Mouse (Mus musculus) 3134 (cell line): Measurements from ENCODE around the gene Emilin2.

ENCODE experiments used
- DNase-seq: peaks from one replicate; pipeline ENCODE4 v3.0.0-alpha.2; 2011; ENCODE audit warnings: low spot score; ENCODE audit not compliant: insufficient read length; ENCODE audit errors: extremely low read depth

Gene Emilin2

DNA sequence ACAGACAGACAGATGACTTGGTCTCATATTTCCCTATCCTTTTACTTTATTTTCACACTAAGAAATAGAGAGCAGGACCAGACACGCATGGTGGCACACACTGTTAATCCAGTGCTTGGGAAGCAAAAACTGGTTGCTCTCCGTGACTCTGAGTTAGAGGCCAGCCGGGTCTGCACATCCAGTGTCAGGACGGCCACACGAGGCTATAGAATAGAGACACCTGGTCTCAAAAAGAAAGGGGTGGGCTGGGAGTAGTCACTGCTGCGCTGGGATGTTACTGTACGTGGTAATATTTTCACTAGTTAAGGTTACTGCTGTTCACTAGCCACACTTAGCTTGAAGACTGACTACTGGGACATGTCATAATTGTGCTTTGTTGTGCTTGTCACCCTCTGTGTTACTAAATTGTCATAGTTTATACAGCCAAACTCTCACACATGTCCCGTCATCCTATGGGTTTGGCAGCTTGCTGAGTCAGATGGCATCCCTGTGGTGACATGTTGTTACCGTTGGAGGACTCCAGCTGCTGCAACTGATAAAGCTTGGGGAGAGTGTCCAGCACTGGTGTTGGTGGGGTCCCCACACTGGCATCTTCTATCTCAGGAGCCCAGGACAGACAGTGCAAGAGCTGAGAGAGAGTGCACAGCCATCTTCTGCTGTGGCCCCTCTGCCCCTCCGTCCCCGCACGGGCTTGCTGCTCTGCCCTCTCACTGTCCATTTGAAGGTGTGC, 76.4 kb downstream of the Emilin2 start:
- DNase-seq, result no peak

GRCm38 (mm10) chr17:71234041-71234594, 77.7 kb downstream of the Emilin2 start:
- no peak for DNase-seq

DNA sequence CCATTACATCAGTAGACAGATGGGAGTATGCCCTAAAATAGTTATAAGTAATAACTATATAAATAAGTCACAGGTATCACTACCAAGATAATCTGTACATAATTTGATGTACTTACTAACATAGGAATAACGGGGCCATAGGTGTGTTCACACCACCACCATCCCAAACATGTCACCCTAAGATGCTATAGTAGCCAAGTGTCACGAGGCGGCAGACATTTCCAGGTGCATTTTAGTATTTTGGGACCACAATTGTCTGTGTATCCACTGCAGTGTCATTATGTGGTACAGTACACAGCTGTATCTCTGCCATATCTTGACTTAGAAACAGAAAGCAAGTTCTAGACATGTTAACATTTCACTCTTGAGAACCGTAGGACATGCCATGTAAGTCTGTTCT, 78.6 kb downstream of the Emilin2 start:
- DNase-seq, result no peak

DNA sequence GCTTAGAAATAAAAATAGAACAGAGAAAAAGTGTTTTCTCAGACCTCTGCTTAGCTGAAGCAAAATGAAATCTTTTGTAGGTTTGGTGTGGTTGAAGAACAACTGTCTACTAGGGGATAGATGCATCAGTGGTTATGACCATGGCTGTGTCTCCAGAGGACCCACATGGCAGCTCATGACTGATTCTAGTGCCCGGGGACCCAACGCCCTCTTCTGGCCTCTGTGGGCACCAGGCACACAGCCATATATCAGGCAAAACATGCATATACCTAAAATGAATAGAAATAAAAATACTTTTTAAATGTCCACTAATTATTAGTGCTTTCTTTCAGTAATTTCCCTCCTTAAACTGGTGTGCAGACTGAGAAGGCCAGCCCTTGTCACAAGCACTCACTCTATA, 79.8 kb downstream of the Emilin2 start:
- no peak for DNase-seq

DNA sequence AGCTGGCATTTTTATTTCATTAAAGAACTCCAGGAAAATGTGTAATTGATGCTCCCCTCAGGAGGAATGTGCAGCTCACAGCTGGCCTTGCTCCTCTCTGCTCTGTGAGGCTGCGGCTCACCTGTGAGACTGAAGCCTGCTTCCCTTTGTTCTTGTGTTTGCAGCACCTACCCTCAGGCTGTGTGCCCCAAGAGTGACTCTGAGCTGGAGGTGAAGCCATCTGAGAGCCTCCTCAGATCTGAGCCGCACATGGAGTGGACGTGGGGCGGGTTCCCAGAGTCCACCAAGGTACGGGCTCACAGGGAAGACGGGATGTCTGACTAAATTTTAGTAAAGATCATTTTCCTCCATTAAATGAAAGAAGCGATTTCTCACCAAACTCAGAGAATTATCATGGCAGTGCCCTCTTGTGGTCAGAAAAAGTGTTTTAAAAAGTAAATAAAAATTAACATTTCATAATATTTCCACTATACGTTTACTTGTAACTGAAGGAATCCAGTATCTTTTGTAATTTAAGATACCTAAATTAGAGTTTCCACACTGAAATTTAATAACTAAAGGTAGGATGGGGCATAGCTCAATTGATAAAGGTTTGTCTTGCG, 81.6 kb downstream of the Emilin2 start:
- DNase-seq, result no peak

GRCm38 (mm10) chr17:71228651-71229050, 83.1 kb downstream of the Emilin2 start:
- DNase-seq, result no peak

- DNase-seq, result no peak
Measured at GRCm38 (mm10) chr17:71227128-71227895, 84.5 kb downstream of the Emilin2 start.

DNA sequence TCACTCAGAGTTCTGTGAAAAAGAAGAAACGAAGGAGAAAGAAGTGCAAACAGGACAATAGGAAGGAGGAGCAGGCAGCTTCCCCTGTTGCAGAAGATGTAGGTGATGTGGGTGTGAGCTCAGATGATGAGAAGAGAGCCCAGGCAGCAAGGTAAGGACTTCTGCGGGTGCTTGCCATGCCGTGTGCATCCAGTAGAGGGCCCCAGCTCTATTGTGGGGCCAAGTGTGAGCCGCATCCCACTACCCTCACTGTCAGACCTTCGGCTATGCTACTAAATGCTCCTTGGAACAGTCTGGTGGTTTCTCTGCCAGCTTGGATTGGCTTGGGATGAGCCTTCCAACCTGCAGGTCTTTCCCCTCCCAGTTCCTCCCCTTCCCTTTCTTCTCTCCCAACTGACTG, 86.7 kb downstream of the Emilin2 start:
- DNase-seq, result no peak

DNA sequence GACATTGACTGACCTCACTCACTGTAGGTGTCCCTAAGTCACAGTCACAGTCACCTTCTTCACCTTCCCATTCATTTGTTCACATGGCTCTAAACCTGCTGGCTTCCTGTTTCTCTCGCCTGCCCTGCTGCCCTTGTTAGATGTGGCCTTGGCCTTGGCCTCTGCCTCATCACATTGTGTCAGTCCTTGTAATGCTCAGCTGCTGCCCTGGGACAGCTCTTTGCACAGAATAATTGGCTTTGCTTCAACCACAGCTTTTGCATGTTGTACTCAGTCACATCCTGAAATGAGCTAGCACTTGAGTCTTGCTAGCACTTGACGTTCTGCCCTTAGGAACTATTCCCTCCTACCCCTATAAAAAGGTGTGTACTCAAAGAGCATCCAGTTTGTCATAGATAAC, 87.3 kb downstream of the Emilin2 start:
- no peak for DNase-seq

DNA sequence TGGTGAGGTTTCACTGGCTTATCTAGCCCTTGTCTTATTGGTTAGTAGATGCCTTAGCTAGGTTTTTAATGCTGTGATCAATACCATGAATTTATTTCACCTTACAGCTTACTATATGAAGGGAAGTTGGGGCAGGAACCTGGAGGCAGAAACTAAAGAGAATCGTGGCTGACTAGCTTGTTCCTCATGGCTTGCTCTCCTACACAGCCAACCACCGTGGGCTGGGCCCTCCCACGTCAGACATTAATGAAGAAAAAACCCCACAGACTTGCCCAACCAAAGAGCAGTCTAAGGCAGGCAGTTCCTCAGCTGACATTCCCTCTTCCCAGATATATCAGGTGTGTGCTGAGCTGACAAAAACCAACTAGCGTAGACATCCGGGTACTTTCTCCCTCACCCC, 88.1 kb downstream of the Emilin2 start:
- DNase-seq, result no peak

GRCm38 (mm10) chr17:71221383-71221782, 90.4 kb downstream of the Emilin2 start:
- DNase-seq, result no peak

DNA sequence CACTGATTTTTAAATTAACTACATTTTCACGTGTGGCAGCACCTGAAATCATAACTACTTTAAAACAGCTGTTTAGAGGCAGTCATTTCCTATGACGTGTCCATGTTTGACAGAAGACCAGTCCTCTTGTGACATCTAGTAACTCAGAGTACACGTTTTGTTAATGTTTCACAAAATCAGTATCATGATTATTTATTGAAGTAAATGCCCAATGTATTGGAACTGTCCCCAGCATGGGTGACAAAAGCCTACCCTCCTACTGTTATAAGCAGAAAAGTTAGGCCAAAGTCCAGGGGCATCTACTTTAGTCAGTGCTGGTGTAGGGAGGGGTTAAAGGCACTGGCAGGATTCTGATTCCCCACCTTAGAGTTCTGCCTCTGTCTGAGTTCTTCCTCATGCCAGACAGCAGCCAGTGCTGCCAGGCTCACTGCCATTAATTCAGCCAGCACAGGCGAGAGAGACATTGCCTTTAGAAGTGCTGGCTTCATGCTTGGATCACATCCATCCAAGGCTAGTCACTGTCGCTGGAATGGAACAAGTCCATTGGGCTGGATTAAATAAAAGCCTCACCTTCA, 94.6 kb downstream of the Emilin2 start:
- no peak for DNase-seq

DNA sequence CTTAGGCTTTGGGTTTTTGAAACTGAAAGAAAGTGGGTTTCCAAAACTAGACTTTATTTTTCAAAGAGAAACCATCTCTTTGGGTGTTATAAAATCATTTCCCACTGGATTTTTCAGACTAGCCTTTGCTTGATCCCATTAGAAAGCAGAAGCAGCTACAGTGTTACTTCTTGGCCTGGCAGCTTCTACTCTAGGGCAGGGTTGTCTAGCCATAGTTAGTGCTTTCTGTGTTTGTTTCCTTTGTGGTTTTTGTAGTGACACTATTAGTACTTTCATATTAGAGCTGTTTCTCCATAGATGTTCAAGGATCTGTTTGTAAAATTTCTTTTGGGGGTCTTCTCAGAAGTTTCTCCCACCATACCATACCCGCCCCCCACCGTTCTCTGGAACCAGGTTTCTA, 95.5 kb downstream of the Emilin2 start:
- no peak for DNase-seq

DNA sequence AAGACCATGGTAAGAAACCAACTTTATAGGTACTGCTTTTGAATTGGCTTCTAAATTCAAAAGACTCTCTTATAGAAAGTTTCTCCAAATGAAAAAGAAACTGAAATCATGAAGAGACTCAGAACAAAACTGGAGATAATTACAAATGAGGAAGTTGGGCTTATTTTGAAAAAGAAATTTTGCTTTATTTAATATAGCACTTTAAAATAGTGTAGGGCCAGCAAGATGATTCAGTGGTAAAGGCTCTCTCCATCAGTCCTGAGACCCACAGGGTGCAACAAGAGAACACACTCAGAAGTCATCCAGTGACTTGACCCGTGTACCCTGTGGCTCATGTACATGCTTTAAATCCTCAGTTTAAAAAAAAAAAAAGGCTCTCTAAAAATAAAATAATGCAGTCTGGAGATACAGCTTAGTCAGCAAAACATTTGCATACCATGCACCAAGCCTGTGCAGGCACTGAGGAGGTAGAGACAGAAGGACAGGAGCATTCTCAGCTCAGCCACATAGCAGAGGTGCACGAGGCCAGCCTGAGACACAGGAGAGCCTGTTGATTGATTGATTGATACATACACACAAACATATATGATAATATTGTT, 96.4 kb downstream of the Emilin2 start:
- DNase-seq, result no peak

DNA sequence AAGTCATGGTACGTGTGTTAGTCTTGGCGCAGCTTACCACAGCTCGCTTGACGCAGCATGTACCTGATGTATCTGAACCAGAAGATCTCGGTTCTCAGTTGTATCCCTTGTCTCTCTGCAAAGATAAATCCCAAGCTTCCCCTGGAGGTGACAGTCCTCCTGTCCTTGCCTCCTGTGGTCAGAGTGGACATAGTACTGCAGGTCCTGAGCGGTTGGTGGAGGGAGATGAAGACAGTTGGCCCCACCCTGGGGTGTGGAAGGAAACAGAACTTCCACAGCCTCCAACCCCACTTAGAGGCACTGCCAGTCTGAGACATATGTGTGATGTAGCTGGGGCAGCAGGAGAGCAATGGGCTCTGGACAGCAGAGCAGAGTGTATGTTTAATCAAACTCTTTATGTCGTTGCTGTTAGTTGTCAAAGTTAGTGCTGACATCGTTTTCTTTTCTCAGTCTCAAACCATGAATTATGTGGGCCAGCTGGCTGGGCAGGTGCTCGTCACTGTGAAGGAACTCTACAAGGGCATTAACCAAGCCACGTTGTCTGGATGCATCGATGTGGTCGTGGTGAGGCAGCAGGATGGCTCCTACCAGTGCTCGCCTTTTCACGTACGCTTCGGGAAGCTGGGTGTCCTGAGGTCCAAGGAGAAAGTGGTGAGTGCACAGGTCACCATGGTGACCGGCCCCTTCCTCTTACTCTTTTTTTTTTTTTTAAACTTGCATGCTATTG, 97.1 kb downstream of the Emilin2 start:
- DNase-seq, result no peak

DNA sequence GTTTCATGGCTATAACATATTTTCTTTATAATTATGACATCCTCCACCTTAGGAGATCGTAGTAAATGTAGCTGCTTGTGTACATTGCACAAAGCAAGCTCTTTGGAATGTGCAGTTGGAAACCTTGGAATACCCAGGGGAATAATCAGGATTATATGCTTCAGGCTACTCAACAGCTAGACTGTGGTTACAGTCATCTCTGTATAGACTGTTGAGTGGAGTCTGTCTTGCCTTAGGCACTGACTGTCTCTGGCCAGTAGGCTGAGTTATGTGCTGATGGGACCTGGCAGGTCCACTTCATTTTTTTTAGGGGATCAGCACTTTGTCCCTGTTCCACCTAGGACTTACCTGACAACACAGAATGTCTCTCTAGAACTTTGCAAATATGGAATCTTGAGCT, 98.1 kb downstream of the Emilin2 start:
- DNase-seq, result no peak

DNA sequence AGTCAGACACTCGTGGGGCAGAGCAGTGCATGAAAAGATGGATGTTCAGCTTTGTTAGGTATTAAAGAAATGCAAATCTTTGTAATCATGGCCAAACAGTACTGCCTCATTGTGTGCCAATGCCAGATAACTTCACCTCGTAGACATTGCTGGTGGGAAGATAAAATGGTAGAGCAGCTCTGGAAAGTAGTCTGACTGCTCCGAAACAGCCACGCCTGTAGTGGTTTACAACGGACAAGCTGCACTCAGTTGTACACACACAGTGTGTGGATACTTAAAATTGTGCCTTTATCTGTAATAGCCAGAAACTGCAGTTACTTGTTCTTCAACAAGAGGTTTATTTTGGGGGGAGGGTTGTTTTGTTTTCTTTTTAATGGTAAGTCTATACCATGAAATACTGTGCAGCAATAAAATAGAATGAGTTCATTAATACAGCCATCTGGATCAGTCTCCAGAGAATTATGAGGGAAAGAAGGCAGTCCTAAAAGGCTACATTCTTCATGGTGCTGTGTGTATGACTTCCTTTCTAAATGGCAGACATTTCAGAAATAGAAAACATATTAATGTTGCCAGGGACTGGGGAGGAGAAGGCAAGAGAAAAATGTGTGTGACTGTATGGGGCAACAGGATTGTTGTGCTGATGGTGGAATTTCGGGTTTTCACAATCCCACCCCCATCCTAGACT, 99.7 kb downstream of the Emilin2 start:
- DNase-seq, result no peak

GRCm38 (mm10) chr17:71209936-71210335, 101.8 kb downstream of the Emilin2 start:
- no peak for DNase-seq

DNA sequence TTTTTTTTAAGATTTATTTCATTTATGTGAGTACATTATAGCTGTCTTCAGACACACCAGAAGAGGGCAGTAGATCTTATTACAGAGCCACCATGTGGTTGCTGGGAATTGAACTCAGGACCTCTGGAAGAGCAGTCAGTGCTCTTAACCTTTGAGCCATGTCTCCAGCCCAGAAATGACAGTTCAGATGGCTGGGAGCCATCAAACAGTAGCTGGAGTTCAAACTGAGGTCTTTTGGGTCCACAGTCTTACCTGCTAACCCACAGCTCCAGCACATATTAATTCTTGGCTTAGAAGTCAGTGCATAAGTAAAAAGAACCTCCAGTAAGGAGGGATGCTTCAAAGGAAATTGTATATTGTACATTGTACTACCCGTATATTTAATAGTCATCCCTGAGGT, 102.9 kb downstream of the Emilin2 start:
- DNase-seq, result no peak

GRCm38 (mm10) chr17:71208376-71208775, 103.4 kb downstream of the Emilin2 start:
- DNase-seq, result no peak
